Mouse (Mus musculus) spleen, postnatal 0 days (tissue): ENCODE data around the gene Olfr1162. TPM values are rescaled to one million over a fixed set of nuclear protein-coding genes. Genes with fewer than 3 reads are reported as not detected.

Experiments used
- polyA plus RNA-seq: library from polyadenylated mRNA; unstranded; fragments of >200 nt; fragmentation: Nextera tagmentation; extraction: Ambion mirVana; gene quantifications from 2 replicates; pipeline ENCODE4 v1.2.1, GENCODE M21; 2015

The Olfr1162 gene
- polyA plus RNA-seq: not detected in 2 replicates

GRCm38 (mm10) chr2:88051029-88051428 lies at the start of gene Olfr1162:
Gene Olfr1162, minus strand, starts transcription at chr2:88051129.

GRCm38 (mm10) chr2:88093866-88094265 lies 42.9 kb upstream of the Olfr1162 start, which contains the start of gene Olfr1164:
Gene Olfr1164, minus strand, starts transcription at chr2:88093966.

GRCm38 (mm10) chr2:88071730-88072129 lies 20.8 kb upstream of the Olfr1162 start, which contains the start of gene Olfr1163:
Gene Olfr1163, minus strand, starts transcription at chr2:88071830.

GRCm38 (mm10) chr2:88037599-88037998 lies 13.3 kb downstream of the Olfr1162 start, which contains the start of gene Olfr73:
Gene Olfr73, minus strand, starts transcription at chr2:88037699.

GRCm38 (mm10) chr2:88022474-88022873 lies 28.5 kb downstream of the Olfr1162 start, which contains the start of gene Olfr1161:
Gene Olfr1161, plus strand, starts transcription at chr2:88022774.

GRCm38 (mm10) chr2:88007515-88008318 lies 43.2 kb downstream of the Olfr1162 start, which contains the start of gene Olfr1160:
Gene Olfr1160, minus strand, starts transcription at chr2:88008268.

Other genes starting within 250 kb of the Olfr1162 start
- gene Olfr1145, start 241.3 kb downstream of the Olfr1162 start, polyA plus RNA-seq: not detected in 2 replicates
- gene Olfr1148, start 220.6 kb downstream of the Olfr1162 start, polyA plus RNA-seq: not detected in 2 replicates
- gene Olfr1150-ps1, start 207.1 kb downstream of the Olfr1162 start, polyA plus RNA-seq: not detected in 2 replicates
- gene Olfr1151, start 195.3 kb downstream of the Olfr1162 start, polyA plus RNA-seq: not detected in 2 replicates
- gene Olfr1152, start 184.6 kb downstream of the Olfr1162 start, polyA plus RNA-seq: 0.02 TPM in 1 of 2 replicates, not detected in the other
- gene Olfr1153, start 156.2 kb downstream of the Olfr1162 start, polyA plus RNA-seq: not detected in 2 replicates
- not detected in 2 replicates for gene Olfr1154, start 146.0 kb downstream of the Olfr1162 start, polyA plus RNA-seq
- not detected in 2 replicates for gene Olfr1155, start 106.0 kb downstream of the Olfr1162 start, polyA plus RNA-seq
- not detected in 2 replicates for gene Olfr1156, start 98.0 kb downstream of the Olfr1162 start, polyA plus RNA-seq
- not detected in 2 replicates for gene Olfr1157, start 82.8 kb downstream of the Olfr1162 start, polyA plus RNA-seq
- not detected in 2 replicates for gene Olfr74, start 76.5 kb downstream of the Olfr1162 start, polyA plus RNA-seq
- not detected in 2 replicates for gene Olfr1158, start 61.0 kb downstream of the Olfr1162 start, polyA plus RNA-seq
- not detected in 2 replicates for gene Olfr1160, start 42.9 kb downstream of the Olfr1162 start, polyA plus RNA-seq
- not detected in 2 replicates for gene Olfr1161, start 28.4 kb downstream of the Olfr1162 start, polyA plus RNA-seq
- gene Olfr73, start 13.4 kb downstream of the Olfr1162 start, polyA plus RNA-seq: not detected in 2 replicates
- not detected in 2 replicates for gene Olfr1163, start 20.7 kb upstream of the Olfr1162 start, polyA plus RNA-seq
- gene Olfr1164, start 42.8 kb upstream of the Olfr1162 start, polyA plus RNA-seq: not detected in 2 replicates
- gene Olfr1166, start 77.1 kb upstream of the Olfr1162 start, polyA plus RNA-seq: not detected in 2 replicates
- gene Olfr1167, start 104.1 kb upstream of the Olfr1162 start, polyA plus RNA-seq: not detected in 2 replicates
- not detected in 2 replicates for gene Olfr1168, start 130.8 kb upstream of the Olfr1162 start, polyA plus RNA-seq
- not detected in 2 replicates for gene Olfr1170, start 177.2 kb upstream of the Olfr1162 start, polyA plus RNA-seq
- gene Olfr1173, start 228.7 kb upstream of the Olfr1162 start, polyA plus RNA-seq: not detected in 2 replicates